Mouse (Mus musculus) kidney, postnatal 10 days (tissue): ENCODE data around the gene Cygb.

Source experiments
- DNase-seq: peaks from one replicate; pipeline ENCODE4 v3.0.0; 2021; ENCODE audit warnings: mixed read lengths

Cygb gene

DNA sequence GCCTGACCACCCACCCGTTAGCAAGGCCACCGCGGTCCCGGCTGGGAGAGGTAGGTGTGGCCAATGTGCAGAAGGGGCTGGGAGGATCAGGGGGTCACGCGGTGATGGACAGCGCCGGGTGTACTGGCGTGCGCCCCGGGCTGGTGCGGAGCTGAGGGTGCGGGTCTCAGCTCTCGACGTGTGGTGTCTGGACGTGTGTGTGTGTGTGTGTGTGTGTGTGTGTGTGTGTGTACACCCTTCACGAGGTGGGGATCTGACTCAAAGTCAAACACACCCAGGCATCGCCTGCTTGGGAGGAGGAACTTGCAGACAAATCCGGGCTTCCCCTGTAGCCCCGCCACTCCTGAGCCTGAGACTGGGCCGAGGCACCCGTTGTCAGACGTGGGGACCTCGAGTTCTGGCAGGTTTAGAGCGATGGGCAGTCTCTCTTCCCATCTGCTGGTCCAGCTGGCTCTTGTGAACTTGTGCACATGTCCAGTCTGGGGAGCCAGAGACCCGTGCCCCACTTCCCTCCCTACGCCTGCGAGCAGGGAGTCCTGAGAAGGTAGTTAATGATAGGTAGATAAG lies at the start of gene Cygb:
Gene Cygb (minus strand): TSS at position 59 of the 567 bp plus-strand sequence.
- DNase-seq, result peak; percentile 65

- peak; percentile 42 for DNase-seq
Observed at GRCm38 (mm10) chr11:116701377-116701841, 47.3 kb upstream of the Cygb start.

DNA sequence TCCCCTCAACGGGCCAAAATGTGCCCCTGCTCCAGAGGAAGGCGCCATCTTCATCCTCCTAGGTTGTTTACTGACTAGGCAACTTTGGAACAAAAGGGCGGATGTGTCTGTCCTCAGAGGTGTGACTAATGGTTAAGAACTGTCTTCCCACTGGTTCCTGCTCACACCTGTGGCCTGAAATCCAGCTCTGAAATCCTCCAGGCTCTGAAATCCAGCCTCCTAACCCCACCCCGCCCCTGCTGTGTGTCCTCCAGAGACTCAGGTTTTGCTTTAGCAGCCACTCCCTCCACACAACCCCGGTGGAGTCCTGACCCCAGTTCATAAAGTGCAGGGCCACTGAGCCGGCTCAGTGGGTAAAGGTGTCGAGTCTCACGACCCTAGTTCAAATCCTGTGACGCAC lies 43.4 kb upstream of the Cygb start:
- DNase-seq, result no peak

DNA sequence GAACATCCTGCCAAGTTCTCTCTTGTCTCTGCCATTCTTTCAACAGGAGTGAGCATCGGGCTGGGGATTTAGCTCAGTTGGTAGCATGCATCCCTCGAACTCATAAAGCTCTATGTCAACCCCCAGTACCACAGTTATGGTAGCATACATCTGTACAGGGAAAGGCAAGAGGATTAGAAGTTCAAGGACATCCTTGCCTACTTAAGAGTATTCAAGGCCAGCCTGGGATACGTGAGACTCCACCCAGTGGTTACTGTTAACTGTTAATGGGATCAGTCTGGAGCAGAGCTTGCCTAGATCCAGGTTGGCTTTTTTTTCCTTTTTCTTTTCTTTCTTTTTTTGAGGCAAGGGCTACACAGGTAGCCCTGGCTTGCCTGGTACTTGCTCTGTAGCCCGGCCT lies 42.3 kb upstream of the Cygb start:
- DNase-seq, result no peak

GRCm38 (mm10) chr11:116695194-116695880 lies 41.2 kb upstream of the Cygb start:
- DNase-seq, result peak; percentile 43

GRCm38 (mm10) chr11:116694250-116695193 lies 40.4 kb upstream of the Cygb start:
- peak; percentile 76 for DNase-seq

DNA sequence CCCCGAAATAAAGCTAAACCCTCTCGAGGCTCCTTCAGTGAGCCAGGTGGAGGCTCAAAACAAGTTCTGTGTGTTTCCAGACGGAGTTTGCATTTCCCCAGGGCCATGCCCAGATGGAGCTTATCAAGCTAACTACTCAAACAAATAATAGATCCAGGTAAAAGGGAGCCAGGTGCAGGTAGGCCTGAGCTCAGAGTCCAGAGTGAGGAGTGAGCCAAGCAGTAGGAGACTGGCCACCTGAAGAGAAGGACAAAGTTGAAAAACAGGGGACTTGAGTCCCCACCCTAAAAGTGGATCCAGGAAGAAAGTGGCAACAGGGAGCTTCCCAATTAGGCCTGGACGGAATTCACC lies 39.8 kb upstream of the Cygb start:
- no peak for DNase-seq

GRCm38 (mm10) chr11:116690701-116691575 lies 36.8 kb upstream of the Cygb start:
- DNase-seq, result peak; percentile 51

DNA sequence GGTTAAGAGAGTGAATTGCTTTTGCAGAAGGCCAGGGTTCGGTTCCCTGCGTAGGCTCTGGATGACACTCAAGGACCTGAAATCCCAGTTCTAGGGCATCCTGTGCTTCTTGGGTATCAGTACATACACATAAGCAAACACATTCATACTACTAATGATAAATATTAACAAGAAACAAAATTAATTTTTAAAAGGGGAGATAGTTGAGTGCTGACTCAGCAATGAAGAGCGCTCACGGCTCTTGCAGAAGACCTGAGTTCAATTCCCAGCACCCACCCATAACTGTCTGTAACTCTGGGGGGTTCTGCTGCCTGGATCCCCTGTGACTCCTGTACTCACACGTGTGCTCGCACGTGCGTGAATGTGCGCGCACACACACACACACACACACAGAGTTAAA lies 35.5 kb upstream of the Cygb start:
- no peak for DNase-seq

- no peak for DNase-seq
Observed at GRCm38 (mm10) chr11:116687897-116688296, 33.8 kb upstream of the Cygb start.

- DNase-seq, result no peak
Observed at GRCm38 (mm10) chr11:116685729-116686128, 31.6 kb upstream of the Cygb start.

GRCm38 (mm10) chr11:116683777-116684176 lies 29.7 kb upstream of the Cygb start:
- DNase-seq, result no peak

- no peak for DNase-seq
Observed at GRCm38 (mm10) chr11:116682501-116683144, 28.5 kb upstream of the Cygb start.

DNA sequence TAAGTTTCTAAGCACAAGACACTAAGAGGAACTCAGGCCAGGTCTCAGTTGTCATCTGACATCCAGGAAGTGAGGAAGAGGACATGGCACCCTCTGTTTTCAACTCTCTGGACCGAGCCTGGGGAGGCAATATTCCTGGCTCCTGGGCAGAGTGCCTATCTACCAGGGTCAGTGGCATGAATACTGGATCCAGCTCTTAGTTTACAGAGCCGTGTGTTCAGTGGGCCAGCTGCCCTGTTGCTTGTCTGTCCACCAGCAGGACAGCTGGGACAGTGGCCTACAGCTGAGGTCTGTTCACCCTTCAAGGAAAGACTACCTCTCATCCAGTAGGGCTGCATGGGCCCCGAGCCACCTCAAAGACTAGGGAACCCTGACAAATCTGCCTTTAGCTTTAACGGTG lies 27.0 kb upstream of the Cygb start:
- no peak for DNase-seq

DNA sequence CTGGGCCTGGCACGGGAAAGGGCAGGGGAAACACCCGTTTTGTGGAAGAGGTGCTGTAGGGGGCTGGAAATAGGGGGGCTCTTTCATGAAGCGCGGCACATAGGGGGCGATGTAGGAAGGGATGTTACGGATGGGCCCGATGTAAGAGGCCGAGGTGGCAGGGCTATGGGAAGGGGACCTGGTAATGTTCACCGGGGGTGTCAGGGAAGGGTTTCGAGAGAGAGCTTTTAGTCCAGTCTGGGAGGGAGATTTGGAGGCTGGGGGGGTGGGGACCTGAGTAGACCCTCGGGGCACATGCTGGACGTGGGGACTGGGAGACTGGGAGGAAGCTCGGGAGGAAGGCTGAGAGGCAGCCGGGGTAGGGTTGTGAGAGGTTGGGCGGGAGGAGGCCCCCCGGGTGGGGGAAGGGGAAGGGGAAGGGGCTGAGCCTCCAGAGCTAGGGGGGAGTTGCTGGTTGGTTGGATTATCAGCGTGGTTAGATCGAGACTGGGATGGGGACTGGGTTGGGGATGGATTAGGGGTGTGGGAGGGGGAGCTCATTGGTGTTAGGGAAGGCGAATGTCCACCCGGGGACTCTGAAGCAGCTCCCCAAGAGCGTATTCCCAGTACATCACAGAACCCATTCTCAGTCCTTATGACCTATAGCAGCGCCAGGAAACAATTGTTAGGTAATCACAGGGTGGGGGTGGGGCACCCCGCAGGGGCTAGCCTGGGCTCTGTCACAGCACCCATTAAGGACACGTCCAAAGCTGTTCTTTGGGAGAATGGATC lies 26.4 kb upstream of the Cygb start:
- no peak for DNase-seq

- no peak for DNase-seq
Observed at GRCm38 (mm10) chr11:116679148-116679547, 25.0 kb upstream of the Cygb start.

DNA sequence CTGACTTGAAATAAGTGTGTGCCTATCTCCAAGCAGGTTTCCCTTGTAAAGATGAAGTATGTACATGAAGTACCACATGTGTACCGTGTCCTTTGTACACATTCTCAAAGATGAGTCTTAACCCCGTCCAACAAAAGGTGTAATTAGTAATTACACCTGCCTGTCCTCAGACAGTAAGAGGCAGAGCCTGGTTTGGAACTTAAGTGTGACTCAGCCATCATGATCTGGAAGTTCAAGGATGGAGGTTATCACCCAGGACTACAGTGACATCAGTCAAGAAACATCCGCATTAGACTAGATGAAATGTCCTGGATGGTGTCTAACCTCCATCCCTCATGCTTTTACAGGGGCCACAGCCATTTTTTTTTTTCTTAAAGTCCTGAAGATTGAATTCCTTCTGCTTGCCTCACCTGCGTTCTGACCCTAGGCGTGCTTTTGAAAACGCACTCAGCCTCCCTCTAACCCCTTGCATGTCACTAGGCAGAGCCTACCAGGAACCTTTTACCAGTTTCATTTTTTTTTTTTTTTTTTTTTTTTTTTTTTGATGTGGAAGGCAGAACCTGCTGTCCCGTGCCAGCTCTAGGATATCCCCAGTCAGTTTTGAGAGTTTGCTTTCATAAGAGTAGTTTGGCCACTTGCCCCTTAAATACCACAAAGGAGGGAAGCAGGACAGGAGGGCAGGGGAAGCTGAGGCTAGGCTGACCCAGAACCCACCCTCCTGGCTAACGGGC lies 23.8 kb upstream of the Cygb start:
- DNase-seq, result no peak

DNA sequence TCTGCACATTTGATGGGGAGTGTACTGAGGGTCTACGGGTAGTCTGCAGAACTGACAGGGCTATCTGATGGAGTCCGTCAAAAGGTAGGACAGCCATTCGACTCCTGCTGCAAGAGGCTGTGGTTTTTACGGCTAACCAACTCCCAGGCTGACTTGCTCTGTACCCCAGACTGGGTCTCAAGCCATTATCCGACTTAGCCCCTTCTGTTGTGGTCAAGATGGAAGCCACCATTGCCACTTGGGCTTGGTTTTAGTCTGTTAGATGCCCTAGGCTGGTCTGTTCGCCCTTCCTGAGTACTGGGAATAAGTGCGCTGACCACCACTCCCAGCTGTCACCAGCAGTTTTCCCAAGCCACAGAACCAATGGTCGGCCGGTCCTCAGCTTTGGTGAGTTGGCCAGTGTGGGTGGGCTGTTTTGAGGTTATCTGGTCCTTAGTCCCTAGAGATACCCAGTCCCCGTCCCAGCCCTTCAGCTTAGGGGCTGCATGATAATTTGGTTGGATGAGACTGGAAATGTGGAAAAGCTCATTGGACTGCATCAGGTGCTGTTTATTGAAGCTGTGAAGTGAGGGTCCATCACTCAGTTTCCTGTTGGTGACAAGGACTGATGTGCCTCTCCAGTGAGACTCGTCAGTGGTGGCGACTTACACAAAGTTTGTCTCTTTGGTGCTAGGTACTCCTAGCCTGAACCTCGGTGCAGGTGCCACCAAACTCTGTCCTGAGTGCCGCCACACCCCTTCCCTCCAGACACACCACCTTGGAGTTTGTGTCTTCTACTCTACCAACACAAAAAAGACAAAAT lies 22.3 kb upstream of the Cygb start:
- no peak for DNase-seq

DNA sequence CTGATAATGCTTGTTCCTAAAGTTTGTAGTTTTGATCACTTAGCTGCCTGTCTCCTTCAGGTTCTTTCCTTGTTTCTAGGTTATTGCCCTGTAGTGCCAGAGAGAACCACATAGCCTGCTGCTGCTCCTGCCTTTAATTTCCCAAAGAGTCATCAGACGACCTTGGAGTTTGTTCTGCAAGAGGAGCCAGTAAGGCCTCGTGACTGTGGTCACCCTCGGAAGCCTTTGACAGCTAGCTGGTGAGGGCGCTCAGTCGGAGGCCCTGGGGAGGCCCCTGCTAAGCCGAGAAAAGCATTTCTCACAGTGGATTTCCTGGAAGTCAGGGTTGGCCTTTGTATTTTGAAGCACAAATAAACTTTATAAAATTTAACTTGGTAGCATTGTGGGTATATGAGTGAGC lies 21.3 kb upstream of the Cygb start:
- peak; percentile 69 for DNase-seq
